Mouse (Mus musculus) hindbrain, embryonic 13.5 days (tissue): ENCODE measurements around the gene Camta1. TPM values are rescaled to one million over a fixed set of nuclear protein-coding genes. Genes with fewer than 3 reads are reported as not detected.

Experiments
- ATAC-seq: fragments of 200-750 bp; cut with Nextera tagmentation; 2 replicates; pipeline ENCODE4 v1.8.0; 2017; ENCODE audit warnings: moderate TSS enrichment; ENCODE audit not compliant: low FRiP score
- H3K27ac ChIP-seq: fragments of 300-500 bp; sonication (generic); 2 replicates; pipeline ENCODE4 v1.5.1; 2015; ENCODE audit warnings: inconsistent platforms, mild to moderate bottlenecking, moderate library complexity
- H3K27me3 ChIP-seq: fragments of 300-500 bp; sonication (generic); 2 replicates; pipeline ENCODE4 v1.6.1; 2015; ENCODE audit warnings: mild to moderate bottlenecking, inconsistent platforms
- H3K36me3 ChIP-seq: fragments of 300-500 bp; sonication (generic); 2 replicates; pipeline ENCODE4 v1.6.1; 2015; ENCODE audit warnings: mild to moderate bottlenecking, inconsistent platforms
- H3K4me1 ChIP-seq: fragments of 300-500 bp; sonication (generic); replicated peaks from 2 replicates; pipeline ENCODE4 v1.6.1; 2015; ENCODE audit warnings: inconsistent platforms
- H3K4me2 ChIP-seq: fragments of 300-500 bp; sonication (generic); 2 replicates; pipeline ENCODE4 v1.6.1; 2015; ENCODE audit warnings: inconsistent platforms, mild to moderate bottlenecking, moderate library complexity
- H3K4me3 ChIP-seq: fragments of 300-500 bp; sonication (generic); 2 replicates; pipeline ENCODE4 v1.5.1; 2015; ENCODE audit warnings: mild to moderate bottlenecking, inconsistent platforms
- H3K9ac ChIP-seq: fragments of 300-500 bp; sonication (generic); 2 replicates; pipeline ENCODE4 v1.6.1; 2015; ENCODE audit warnings: mild to moderate bottlenecking, inconsistent platforms
- H3K9me3 ChIP-seq: fragments of 300-500 bp; sonication (generic); 2 replicates; pipeline ENCODE4 v1.6.1; 2016; ENCODE audit warnings: inconsistent platforms
- WGBS: fragments of 180-500 bp; shearing (Covaris S2); methylation state at CpG from one replicate; pipeline ENCODE4 v1.1.7; 2015; 5-methylcytosine and 5-hydroxymethylcytosine counted together
- polyA plus RNA-seq: library from polyadenylated mRNA; unstranded; fragments of >200 nt; fragmentation: Nextera tagmentation; extraction: Ambion mirVana; gene quantifications from 2 replicates; pipeline ENCODE4 v1.2.1, GENCODE M21; 2015

The Camta1 gene
- polyA plus RNA-seq, 1 experiment from 2014 or later, result 159 TPM

DNA sequence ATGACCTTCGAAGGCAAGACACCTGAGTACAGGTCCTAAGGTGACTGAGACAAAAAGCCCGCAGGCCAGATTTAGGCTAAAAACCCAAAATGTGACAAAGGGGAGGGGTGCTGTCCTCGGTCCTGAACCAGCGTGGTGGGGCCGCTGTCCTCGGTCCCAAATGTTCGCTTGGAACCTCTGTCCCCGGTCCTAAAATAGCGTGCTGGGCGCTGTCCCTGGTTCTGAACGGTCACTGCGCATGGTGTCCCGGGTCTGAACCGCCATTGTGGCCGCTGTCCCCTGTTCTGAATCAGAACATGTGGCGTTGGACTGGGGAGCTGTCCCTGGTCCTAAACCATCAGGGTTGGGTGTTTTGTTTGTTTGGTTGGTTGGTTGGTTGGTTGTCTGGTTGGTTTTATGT lies 257.2 kb downstream of the Camta1 start:
- no peak overlapping the region for H3K27ac ChIP-seq
- no peak overlapping the region for H3K4me3 ChIP-seq
- H3K9ac ChIP-seq, result no peak overlapping the region
- 9% methylated on average over 16 of the region's 16 CpGs for WGBS
- ATAC-seq, result 0 out of 2 replicates have a peak, but pooled peaks have one; percentile 32
- 0 out of 2 replicates have a peak, but pooled peaks cover 4% of the 10 kb centered on the region for H3K27me3 ChIP-seq
- H3K4me2 ChIP-seq, result no peak overlapping the region
- H3K36me3 ChIP-seq, result no peaks in the 10 kb centered on the region
- peaks cover 22% of the 10 kb centered on the region for H3K4me1 ChIP-seq
- H3K9me3 ChIP-seq, result no peaks in the 10 kb centered on the region

GRCm38 (mm10) chr4:151603586-151603985 lies 258.1 kb downstream of the Camta1 start:
- Histone ChIP-seq H3K27ac (peak overlapping the region; percentile 3; the same call in 1 of the 2 replicates), H3K9me3 (no peaks in the 10 kb centered on the region), H3K4me1 (peaks cover 22% of the 10 kb centered on the region), H3K27me3 (0 out of 2 replicates have a peak, but pooled peaks cover 4% of the 10 kb centered on the region), H3K9ac (no peak overlapping the region), H3K36me3 (no peaks in the 10 kb centered on the region), H3K4me2 (no peak overlapping the region), H3K4me3 (no peak overlapping the region)
- no peak for ATAC-seq
- 59% methylated on average over 9 of the region's 9 CpGs for WGBS

GRCm38 (mm10) chr4:151595116-151595515 lies 266.6 kb downstream of the Camta1 start:
- Histone ChIP-seq H3K4me2 (no peak overlapping the region), H3K4me1 (peaks cover 12% of the 10 kb centered on the region; the same call in 1 of the 2 replicates), H3K4me3 (no peak overlapping the region), H3K9me3 (no peaks in the 10 kb centered on the region), H3K27me3 (no peaks in the 10 kb centered on the region), H3K9ac (no peak overlapping the region), H3K36me3 (no peaks in the 10 kb centered on the region), H3K27ac (no peak overlapping the region)
- no peak for ATAC-seq
- WGBS, result 71% methylated on average over 8 of the region's 8 CpGs

- Histone ChIP-seq H3K4me2 (no peak overlapping the region), H3K27ac (no peak overlapping the region), H3K4me1 (peaks cover 15% of the 10 kb centered on the region; the same call in 1 of the 2 replicates), H3K9me3 (no peaks in the 10 kb centered on the region), H3K36me3 (no peaks in the 10 kb centered on the region), H3K27me3 (no peaks in the 10 kb centered on the region), H3K4me3 (no peak overlapping the region), H3K9ac (no peak overlapping the region)
- WGBS, result 76% methylated on average over 7 of the region's 7 CpGs
- no peak for ATAC-seq
These were observed 268.6 kb downstream of the Camta1 start for GRCm38 (mm10) chr4:151593042-151593441.

GRCm38 (mm10) chr4:151586074-151586473 lies 275.6 kb downstream of the Camta1 start:
- 36% methylated on average over 9 of the region's 9 CpGs for WGBS
- H3K9me3 ChIP-seq, result no peaks in the 10 kb centered on the region
- no peak overlapping the region for H3K4me3 ChIP-seq
- H3K27me3 ChIP-seq, result no peaks in the 10 kb centered on the region
- no peak overlapping the region for H3K9ac ChIP-seq
- ATAC-seq, result no peak
- H3K4me1 ChIP-seq, result peaks cover 37% of the 10 kb centered on the region
- H3K4me2 ChIP-seq, result no peak overlapping the region
- peak overlapping the region; percentile 37 for H3K27ac ChIP-seq
- no peaks in the 10 kb centered on the region for H3K36me3 ChIP-seq

DNA sequence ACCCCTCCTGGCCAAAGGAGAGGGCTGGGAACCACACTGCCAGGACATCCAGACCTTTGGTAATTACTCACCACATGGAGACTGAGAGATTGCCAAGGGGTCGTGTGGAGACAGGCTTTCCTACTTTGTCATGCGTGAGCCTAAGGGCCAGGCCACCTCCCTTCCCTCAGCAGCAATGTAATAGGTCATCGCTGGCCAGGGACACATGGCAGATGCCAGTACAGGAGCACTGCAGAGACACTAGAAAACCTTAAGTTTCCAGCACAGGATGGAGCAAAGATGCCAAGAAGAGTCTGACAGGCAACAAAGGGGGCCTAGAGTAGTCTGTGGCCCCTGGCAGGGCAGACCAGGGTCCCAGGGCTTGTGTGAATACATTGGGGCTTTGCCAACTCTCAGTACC lies 283.7 kb downstream of the Camta1 start:
- no peak overlapping the region for H3K27ac ChIP-seq
- H3K4me1 ChIP-seq, result peaks cover 28% of the 10 kb centered on the region
- H3K9ac ChIP-seq, result no peak overlapping the region
- H3K36me3 ChIP-seq, result no peaks in the 10 kb centered on the region
- no peaks in the 10 kb centered on the region for H3K9me3 ChIP-seq
- no peak for ATAC-seq
- H3K4me3 ChIP-seq, result no peak overlapping the region
- 74% methylated on average over 3 of the region's 3 CpGs for WGBS
- no peak overlapping the region for H3K4me2 ChIP-seq
- peaks cover 3% of the 10 kb centered on the region; the same call in 1 of the 2 replicates for H3K27me3 ChIP-seq

DNA sequence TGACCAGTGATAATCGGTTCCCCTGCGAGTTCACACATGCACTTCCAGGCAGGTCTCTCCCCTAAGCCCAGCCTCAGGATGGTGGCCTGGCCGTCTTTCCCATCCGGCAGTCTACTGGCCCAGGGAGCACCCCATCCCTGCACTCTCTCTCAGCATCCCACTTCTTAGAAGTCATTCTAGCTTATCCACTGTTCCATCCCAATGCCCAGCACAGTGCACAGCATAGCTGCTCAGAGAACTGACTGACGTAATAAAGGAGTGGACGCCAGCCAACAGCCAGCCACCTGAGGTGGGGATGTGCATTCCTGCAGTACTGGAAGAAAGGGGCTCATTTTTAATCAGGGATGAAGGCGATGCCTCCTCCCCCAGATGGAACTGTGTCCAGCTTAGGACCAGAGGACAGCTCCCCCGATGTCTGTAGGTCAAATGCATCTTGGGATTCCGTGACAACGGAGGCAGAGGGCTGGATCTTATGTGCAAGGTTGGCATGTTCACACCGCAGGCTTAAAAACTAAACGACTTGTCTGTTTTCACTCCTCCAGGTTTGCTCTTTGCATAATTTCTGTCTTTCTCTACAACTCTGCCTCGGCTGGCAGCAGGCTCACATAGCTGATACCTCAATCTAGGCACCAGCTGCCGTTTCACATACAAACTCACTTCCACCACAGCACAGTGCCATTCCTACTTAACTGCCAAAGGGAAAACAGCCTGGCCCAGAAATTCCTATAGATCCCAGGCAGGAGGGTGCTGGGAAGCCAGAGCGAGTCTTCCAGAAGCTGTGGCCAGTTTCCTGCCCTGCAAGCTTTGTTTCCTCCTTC lies 285.2 kb downstream of the Camta1 start:
- no peak for ATAC-seq
- no peaks in the 10 kb centered on the region for H3K36me3 ChIP-seq
- H3K9ac ChIP-seq, result no peak overlapping the region
- no peak overlapping the region for H3K4me3 ChIP-seq
- H3K27ac ChIP-seq, result peak overlapping the region; percentile 41
- no peak overlapping the region for H3K4me2 ChIP-seq
- H3K27me3 ChIP-seq, result peaks cover 4% of the 10 kb centered on the region; the same call in 1 of the 2 replicates
- 75% methylated on average over 15 of the region's 15 CpGs for WGBS
- no peaks in the 10 kb centered on the region for H3K9me3 ChIP-seq
- peaks cover 36% of the 10 kb centered on the region for H3K4me1 ChIP-seq

DNA sequence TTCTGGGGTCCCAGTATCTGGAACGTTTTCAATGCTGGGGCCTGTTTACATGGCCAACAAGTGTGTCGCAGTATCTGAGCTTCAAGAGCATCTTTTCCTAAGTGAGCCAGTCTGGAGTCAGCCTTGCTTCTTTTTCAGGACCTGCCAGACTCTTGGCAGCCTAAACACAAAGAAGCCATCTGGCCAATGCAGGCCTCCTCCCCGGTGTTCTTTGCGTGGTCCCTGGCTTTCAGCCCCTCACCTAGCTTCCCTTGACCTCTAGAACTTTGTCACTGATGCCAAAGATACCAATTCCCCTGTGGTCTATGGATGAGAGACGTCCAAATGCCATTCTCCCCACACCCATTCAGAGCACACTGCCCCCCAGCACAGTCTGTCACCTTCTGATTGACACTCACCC lies 289.0 kb downstream of the Camta1 start:
- H3K27me3 ChIP-seq, result peaks cover 4% of the 10 kb centered on the region; the same call in 1 of the 2 replicates
- WGBS, result 66% methylated on average over 5 of the region's 5 CpGs
- H3K9me3 ChIP-seq, result no peaks in the 10 kb centered on the region
- H3K4me3 ChIP-seq, result no peak overlapping the region
- no peak overlapping the region for H3K4me2 ChIP-seq
- H3K27ac ChIP-seq, result no peak overlapping the region
- no peak for ATAC-seq
- H3K4me1 ChIP-seq, result peaks cover 56% of the 10 kb centered on the region
- no peaks in the 10 kb centered on the region for H3K36me3 ChIP-seq
- H3K9ac ChIP-seq, result no peak overlapping the region

- ATAC-seq, result no peak
- no peak overlapping the region for H3K4me3 ChIP-seq
- H3K9me3 ChIP-seq, result no peaks in the 10 kb centered on the region
- H3K4me1 ChIP-seq, result peaks cover 42% of the 10 kb centered on the region
- no peaks in the 10 kb centered on the region for H3K36me3 ChIP-seq
- WGBS, result 79% methylated on average over 3 of the region's 3 CpGs
- H3K27me3 ChIP-seq, result peaks cover 4% of the 10 kb centered on the region; the same call in 1 of the 2 replicates
- no peak overlapping the region for H3K9ac ChIP-seq
- peak overlapping the region; percentile 48; the same call in 1 of the 2 replicates for H3K27ac ChIP-seq
- H3K4me2 ChIP-seq, result no peak overlapping the region
These were observed 292.1 kb downstream of the Camta1 start for GRCm38 (mm10) chr4:151569586-151569985.

DNA sequence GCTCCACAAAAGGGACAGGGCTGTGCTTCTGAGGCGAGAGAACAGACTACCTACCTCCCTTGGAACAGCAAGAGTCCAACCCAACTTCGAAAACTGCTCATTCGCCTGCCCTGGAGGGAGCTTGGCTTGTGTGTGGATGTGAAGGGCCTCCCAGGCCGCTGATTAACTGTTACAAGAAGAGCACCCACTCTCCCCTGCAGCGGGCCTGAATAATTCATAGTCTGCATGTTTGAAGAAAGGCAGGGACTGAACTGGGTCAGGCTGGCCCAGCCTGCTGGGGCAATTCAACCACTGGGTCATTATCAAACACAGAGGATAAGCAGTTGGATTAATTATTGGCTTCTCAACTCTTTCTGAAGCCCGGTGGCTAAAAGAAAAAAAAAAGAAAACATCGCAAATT lies 292.8 kb downstream of the Camta1 start:
- ATAC-seq, result 0 out of 2 replicates have a peak, but pooled peaks have one; percentile 30
- 47% methylated on average over 7 of the region's 7 CpGs for WGBS

DNA sequence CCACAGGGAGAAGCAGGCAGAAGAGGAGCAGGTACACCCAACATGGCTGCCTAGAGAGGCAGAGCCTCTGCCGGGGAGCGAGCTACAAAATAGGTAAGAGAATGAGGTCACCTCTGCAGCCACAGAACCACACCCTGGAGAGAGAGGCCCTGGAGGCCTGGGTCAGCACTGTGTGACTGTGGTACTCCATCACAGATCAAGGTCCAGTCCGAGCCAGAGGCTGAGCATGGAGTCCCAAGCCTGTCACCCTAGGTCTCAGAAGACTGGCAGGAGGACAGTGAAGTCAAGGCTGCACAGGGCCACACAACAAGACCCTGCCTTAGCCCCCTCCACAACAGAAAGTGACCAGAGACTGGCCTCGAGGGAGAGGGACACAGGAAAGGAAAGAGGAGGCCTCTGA lies 294.6 kb downstream of the Camta1 start:
- Histone ChIP-seq H3K27me3 (no peaks in the 10 kb centered on the region), H3K9ac (no peak overlapping the region), H3K9me3 (no peaks in the 10 kb centered on the region), H3K36me3 (no peaks in the 10 kb centered on the region), H3K27ac (0 out of 2 replicates have a peak overlapping the region, but pooled peaks have one; percentile 12), H3K4me2 (no peak overlapping the region), H3K4me1 (peaks cover 29% of the 10 kb centered on the region), H3K4me3 (no peak overlapping the region)
- WGBS, result 86% methylated on average over 4 of the region's 4 CpGs
- ATAC-seq, result peak; percentile 47; the same call in 1 of the 2 replicates

More for the DNA sequence above, 292.8 kb downstream of the Camta1 start:
- H3K27me3 ChIP-seq, result peaks cover 4% of the 10 kb centered on the region; the same call in 1 of the 2 replicates
- H3K4me1 ChIP-seq, result peaks cover 41% of the 10 kb centered on the region
- no peak overlapping the region for H3K4me3 ChIP-seq
- H3K27ac ChIP-seq, result peak overlapping the region; percentile 44; the same call in 1 of the 2 replicates
- H3K36me3 ChIP-seq, result no peaks in the 10 kb centered on the region
- no peak overlapping the region for H3K4me2 ChIP-seq
- peak overlapping the region; percentile 24; the same call in 1 of the 2 replicates for H3K9ac ChIP-seq
- H3K9me3 ChIP-seq, result no peaks in the 10 kb centered on the region

DNA sequence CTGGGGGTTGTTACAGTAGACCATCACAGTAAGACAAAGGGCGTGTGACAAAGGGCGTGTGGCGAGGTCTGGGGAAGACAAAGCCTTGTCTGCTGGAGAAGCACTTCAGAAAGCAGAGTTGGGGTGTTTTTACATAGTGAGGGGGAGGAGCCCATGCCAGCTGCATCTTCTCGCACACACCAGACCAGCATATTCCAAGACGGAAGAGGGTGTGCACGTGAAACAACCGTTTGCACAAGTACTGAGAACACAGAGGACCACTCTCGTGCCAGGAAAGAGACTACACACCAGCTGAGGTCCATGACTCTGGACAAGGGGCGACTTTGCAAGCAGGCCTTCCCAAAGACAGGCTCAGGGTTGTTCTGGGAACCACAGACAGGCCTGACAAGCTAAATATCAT lies 306.2 kb downstream of the Camta1 start:
- Histone ChIP-seq H3K9me3 (no peaks in the 10 kb centered on the region), H3K9ac (no peak overlapping the region)
- no peak for ATAC-seq

More for the DNA sequence above, 306.2 kb downstream of the Camta1 start:
- Histone ChIP-seq H3K27me3 (0 out of 2 replicates have a peak, but pooled peaks cover 3% of the 10 kb centered on the region), H3K4me1 (peaks cover 30% of the 10 kb centered on the region), H3K27ac (no peak overlapping the region), H3K36me3 (no peaks in the 10 kb centered on the region), H3K4me2 (no peak overlapping the region), H3K4me3 (no peak overlapping the region)
- 71% methylated on average over 9 of the region's 9 CpGs for WGBS
